Mouse (Mus musculus) MEL (cell line): Measurements from ENCODE around the gene Tmem108. TPM values are rescaled to one million over a fixed set of nuclear protein-coding genes. Genes with fewer than 3 reads are reported as not detected.

Experiments used
- DNase-seq: peaks from one replicate; pipeline ENCODE4 v3.0.0; 2011; ENCODE audit warnings: low read depth, low spot score
- H3K27ac ChIP-seq: 2 replicates; pipeline ENCODE4 v1.5.1; 2012; ENCODE audit warnings: low read depth, mild to moderate bottlenecking, control low read depth, low read length, moderate library complexity; ENCODE audit not compliant: control insufficient read depth
- H3K27me3 ChIP-seq, 2 experiments: fragments of 150-350 bp in 1 of 2; sonication (generic) in 1 of 2; 2 replicates each; pipeline ENCODE4 v1.6.1; 2012; ENCODE audit warnings: low read length in 2 of 2, mild to moderate bottlenecking in 2 of 2, improper control_type of control experiment in 1 of 2, moderate library complexity in 1 of 2; ENCODE audit not compliant: insufficient read depth in 2 of 2, control insufficient read depth in 1 of 2
- H3K36me3 ChIP-seq, 2 experiments: 2 replicates each; pipeline ENCODE4 v1.6.1; 2012 to 2014; ENCODE audit warnings: low read length in 2 of 2, improper control_type of control experiment in 1 of 2, inconsistent platforms in 1 of 2, mild to moderate bottlenecking in 1 of 2; ENCODE audit not compliant: insufficient read depth in 2 of 2, control insufficient read depth in 1 of 2
- H3K4me1 ChIP-seq, 2 experiments: fragments of 150-350 bp in 1 of 2; sonication (generic) in 1 of 2; 2 replicates each; pipeline ENCODE4 v1.6.1; 2012; ENCODE audit warnings: low read length in 2 of 2, improper control_type of control experiment in 1 of 2, mild to moderate bottlenecking in 1 of 2; ENCODE audit not compliant: insufficient read depth in 2 of 2, control insufficient read depth in 1 of 2
- H3K4me3 ChIP-seq, 2 experiments: fragments of 150-350 bp in 1 of 2; sonication (generic) in 1 of 2; 2 replicates each; pipeline ENCODE4 v1.5.1; 2012; ENCODE audit warnings: low read depth in 2 of 2, low read length in 2 of 2, mild to moderate bottlenecking in 2 of 2, moderate library complexity in 2 of 2, control low read depth in 1 of 2, improper control_type of control experiment in 1 of 2; ENCODE audit not compliant: control insufficient read depth in 1 of 2, insufficient read depth in 1 of 2
- H3K79me2 ChIP-seq: 2 replicates; pipeline ENCODE4 v1.6.1; 2012; ENCODE audit warnings: mild to moderate bottlenecking, low read length, moderate library complexity; ENCODE audit not compliant: control insufficient read depth, poor library complexity, insufficient read depth
- H3K9ac ChIP-seq: 2 replicates; pipeline ENCODE4 v1.6.1; 2012; ENCODE audit warnings: low read depth, mild to moderate bottlenecking, control low read depth, low read length, moderate library complexity; ENCODE audit not compliant: control insufficient read depth, poor library complexity, severe bottlenecking
- H3K9me3 ChIP-seq: fragments of 150-350 bp; sonication (generic); replicated peaks from 2 replicates; pipeline ENCODE4 v1.6.1; 2012; ENCODE audit warnings: mild to moderate bottlenecking, low read length, improper control_type of control experiment, moderate library complexity; ENCODE audit not compliant: insufficient read depth
- BHLHE40 ChIP-seq: IDR thresholded peaks from 2 replicates; pipeline ENCODE4 v1.6.1; 2012; ENCODE audit warnings: low read depth, mild to moderate bottlenecking, inconsistent platforms, low read length, improper control_type of control experiment, borderline replicate concordance
- CHD1 ChIP-seq: IDR thresholded peaks from 2 replicates; pipeline ENCODE4 v1.6.1; 2012; ENCODE audit warnings: low read depth, mild to moderate bottlenecking, inconsistent platforms, low read length, improper control_type of control experiment
- CHD2 ChIP-seq: IDR thresholded peaks from 2 replicates; pipeline ENCODE4 v1.6.1; 2011; ENCODE audit warnings: low read length, improper control_type of control experiment
- CTCF ChIP-seq, 3 experiments: IDR thresholded peaks in 2 of 3; conservative IDR thresholded peaks in 1 of 3; 2 replicates each; pipeline ENCODE4 v1.5.1; 2011 to 2012; ENCODE audit warnings: low read length in 3 of 3, low read depth in 2 of 3, mild to moderate bottlenecking in 2 of 3, improper control_type of control experiment in 1 of 3, inconsistent platforms in 1 of 3, mixed read lengths in 1 of 3, moderate library complexity in 1 of 3; ENCODE audit not compliant: control insufficient read depth in 1 of 3, insufficient read depth in 1 of 3, poor library complexity in 1 of 3, severe bottlenecking in 1 of 3
- ELF1 ChIP-seq: IDR thresholded peaks from 2 replicates; pipeline ENCODE4 v1.6.1; 2014; ENCODE audit warnings: low read depth, mild to moderate bottlenecking, inconsistent platforms, low read length, improper control_type of control experiment, moderate library complexity
- ETS1 ChIP-seq: IDR thresholded peaks from 2 replicates; pipeline ENCODE4 v1.6.1; 2012; ENCODE audit warnings: low read depth, mild to moderate bottlenecking, inconsistent platforms, low read length, improper control_type of control experiment, moderate library complexity
- GABPA ChIP-seq: IDR thresholded peaks from 2 replicates; pipeline ENCODE4 v1.6.1; 2012; ENCODE audit warnings: low read depth, mild to moderate bottlenecking, inconsistent platforms, low read length, improper control_type of control experiment, moderate library complexity
- GATA1 ChIP-seq: IDR thresholded peaks from 2 replicates; pipeline ENCODE4 v1.6.1; 2011; ENCODE audit warnings: low read depth, low read length, improper control_type of control experiment
- HCFC1 ChIP-seq: IDR thresholded peaks from 2 replicates; pipeline ENCODE4 v1.6.1; 2012; ENCODE audit warnings: low read depth, mild to moderate bottlenecking, inconsistent platforms, low read length, improper control_type of control experiment, moderate library complexity
- JUND ChIP-seq: IDR thresholded peaks from 2 replicates; pipeline ENCODE4 v1.6.1; 2011; ENCODE audit warnings: low read depth, mild to moderate bottlenecking, improper control_type of control experiment, low read length
- MAFK ChIP-seq: IDR thresholded peaks from 2 replicates; pipeline ENCODE4 v1.6.1; 2011; ENCODE audit warnings: low read depth, mild to moderate bottlenecking, low read length, improper control_type of control experiment, borderline replicate concordance
- MAZ ChIP-seq: IDR thresholded peaks from 2 replicates; pipeline ENCODE4 v1.6.1; 2012; ENCODE audit warnings: low read depth, mild to moderate bottlenecking, inconsistent platforms, low read length, improper control_type of control experiment
- MYB ChIP-seq: IDR thresholded peaks from 2 replicates; pipeline ENCODE4 v1.6.1; 2011; ENCODE audit warnings: mild to moderate bottlenecking, low read depth, low read length, improper control_type of control experiment
- MYC ChIP-seq: IDR thresholded peaks from 2 replicates; pipeline ENCODE4 v1.6.1; 2011; ENCODE audit warnings: low read depth, mild to moderate bottlenecking, low read length, improper control_type of control experiment, moderate library complexity
- NELFE ChIP-seq: IDR thresholded peaks from 2 replicates; pipeline ENCODE4 v1.6.1; 2011; ENCODE audit warnings: low read depth, low read length, improper control_type of control experiment
- NRF1 ChIP-seq: IDR thresholded peaks from 2 replicates; pipeline ENCODE4 v1.6.1; 2014; ENCODE audit warnings: low read depth, mild to moderate bottlenecking, inconsistent platforms, low read length, improper control_type of control experiment, moderate library complexity; ENCODE audit not compliant: poor library complexity, insufficient read depth, severe bottlenecking
- POLR2A ChIP-seq, 2 experiments: IDR thresholded peaks; 2 replicates each; pipeline ENCODE4 v1.6.1; 2011 to 2012; ENCODE audit warnings: low read length in 2 of 2, mild to moderate bottlenecking in 2 of 2, control low read depth in 1 of 2, improper control_type of control experiment in 1 of 2, low read depth in 1 of 2, moderate library complexity in 1 of 2; ENCODE audit not compliant: control insufficient read depth in 1 of 2, insufficient read depth in 1 of 2, poor library complexity in 1 of 2
- POLR2AphosphoS2 ChIP-seq: IDR thresholded peaks from 2 replicates; pipeline ENCODE4 v1.6.1; 2011; ENCODE audit warnings: low read length, improper control_type of control experiment
- POLR2AphosphoS5 ChIP-seq: IDR thresholded peaks from 2 replicates; pipeline ENCODE4 v1.6.1; 2012; ENCODE audit warnings: low read depth, borderline replicate concordance, mild to moderate bottlenecking, inconsistent platforms, low read length, moderate library complexity, mixed read lengths
- RCOR1 ChIP-seq: IDR thresholded peaks from 2 replicates; pipeline ENCODE4 v1.6.1; 2012; ENCODE audit warnings: low read depth, mild to moderate bottlenecking, inconsistent platforms, low read length, improper control_type of control experiment
- SIN3A ChIP-seq: IDR thresholded peaks from 2 replicates; pipeline ENCODE4 v1.6.1; 2012; ENCODE audit warnings: low read length, improper control_type of control experiment, inconsistent platforms
- TBP ChIP-seq: IDR thresholded peaks from 2 replicates; pipeline ENCODE4 v1.8.0; 2011; ENCODE audit warnings: low read depth, low read length, improper control_type of control experiment
- TCF12 ChIP-seq: IDR thresholded peaks from 2 replicates; pipeline ENCODE4 v1.6.1; 2014; ENCODE audit warnings: low read depth, mild to moderate bottlenecking, inconsistent platforms, low read length, improper control_type of control experiment, moderate library complexity
- UBTF ChIP-seq: IDR thresholded peaks from 2 replicates; pipeline ENCODE4 v1.6.1; 2012; ENCODE audit warnings: low read depth, mild to moderate bottlenecking, inconsistent platforms, low read length, improper control_type of control experiment, moderate library complexity, borderline replicate concordance; ENCODE audit not compliant: insufficient read depth
- USF2 ChIP-seq, 2 experiments: IDR thresholded peaks; 2 replicates each; pipeline ENCODE4 v1.6.1; 2011 to 2012; ENCODE audit warnings: improper control_type of control experiment in 2 of 2, low read length in 2 of 2, borderline replicate concordance in 1 of 2, inconsistent platforms in 1 of 2, low read depth in 1 of 2, mild to moderate bottlenecking in 1 of 2; ENCODE audit not compliant: insufficient read depth in 1 of 2
- ZKSCAN1 ChIP-seq: IDR thresholded peaks from 2 replicates; pipeline ENCODE4 v1.6.1; 2012; ENCODE audit warnings: low read depth, mild to moderate bottlenecking, inconsistent platforms, low read length, improper control_type of control experiment, moderate library complexity
- polyA plus RNA-seq, 2 experiments: library from polyadenylated mRNA; stranded (reverse) in 1 of 2; unstranded in 1 of 2; fragments of >175 nt in 1 of 2; fragments of >200 nt in 1 of 2; gene quantifications; 2 replicates each; pipeline versions ENCODE4 v1.2.1 to v1.2.4; 2012; ENCODE audit warnings: low replicate concordance in 2 of 2, low read depth in 1 of 2; ENCODE audit not compliant: insufficient read length in 2 of 2, insufficient read depth in 1 of 2, missing spikeins in 1 of 2
- total RNA-seq: library from RNA; depleted of rRNA; stranded (reverse); fragments of 300-350 nt; gene quantifications from 2 replicates; pipeline ENCODE4 v1.2.3, GENCODE M21; 2012

Gene Tmem108
- total and polyA plus RNA-seq, 3 experiments, result not detected

- Histone ChIP-seq H3K9ac (no peak overlapping the region), H3K27ac (no peak overlapping the region), H3K4me3 (no peak overlapping the region), H3K9me3 (no peaks in the 10 kb centered on the region), H3K4me1 (no peaks in the 10 kb centered on the region), H3K36me3 (no peaks in the 10 kb centered on the region), H3K79me2 (no peaks in the 10 kb centered on the region), H3K27me3 (no peaks in the 10 kb centered on the region)
- TF ChIP-seq NELFE, result no peak
- no peak for TF ChIP-seq TCF12
- no peak for TF ChIP-seq POLR2A (IDR thresholded peaks at IDR 0.05; ENCODE audit: control insufficient read depth in 1 of 2, insufficient read depth in 1 of 2, low read depth in 1 of 2, low read length in 2 of 2, poor library complexity in 1 of 2)
- no peak for TF ChIP-seq GABPA
- TF ChIP-seq CTCF (IDR thresholded peaks at IDR 0.05 in 2 of 3, conservative IDR thresholded peaks at IDR 0.05 in 1 of 3; ENCODE audit: control insufficient read depth in 1 of 3, insufficient read depth in 1 of 3, low read depth in 2 of 3, low read length in 3 of 3, poor library complexity in 1 of 3, severe bottlenecking in 1 of 3), result no peak
- TF ChIP-seq JUND, result no peak
- TF ChIP-seq USF2 (IDR thresholded peaks at IDR 0.05; ENCODE audit: borderline replicate concordance in 1 of 2, insufficient read depth in 1 of 2, low read depth in 1 of 2, low read length in 2 of 2), result no peak
- no peak for TF ChIP-seq ETS1
- no peak for TF ChIP-seq POLR2AphosphoS2
- TF ChIP-seq MYB, result no peak
- no peak for TF ChIP-seq MYC
- TF ChIP-seq POLR2AphosphoS5, result no peak
- TF ChIP-seq MAFK, result no peak
- no peak for TF ChIP-seq GATA1
- TF ChIP-seq BHLHE40, result no peak
- TF ChIP-seq CHD2, result no peak
- DNase-seq, result no peak
Measured at GRCm38 (mm10) chr9:103713230-103713629, 48.4 kb downstream of the Tmem108 start.

- Histone ChIP-seq H3K9me3 (no peaks in the 10 kb centered on the region), H3K36me3 (no peaks in the 10 kb centered on the region), H3K27me3 (no peaks in the 10 kb centered on the region), H3K27ac (no peak overlapping the region), H3K4me1 (no peaks in the 10 kb centered on the region), H3K79me2 (no peaks in the 10 kb centered on the region), H3K4me3 (no peak overlapping the region), H3K9ac (no peak overlapping the region)
- DNase-seq, result no peak
- TF ChIP-seq POLR2A (IDR thresholded peaks at IDR 0.05; ENCODE audit: control insufficient read depth in 1 of 2, insufficient read depth in 1 of 2, low read depth in 1 of 2, low read length in 2 of 2, poor library complexity in 1 of 2), result no peak
- no peak for TF ChIP-seq MYB
- TF ChIP-seq USF2 (IDR thresholded peaks at IDR 0.05; ENCODE audit: borderline replicate concordance in 1 of 2, insufficient read depth in 1 of 2, low read depth in 1 of 2, low read length in 2 of 2), result no peak
- TF ChIP-seq NRF1, result no peak
- no peak for TF ChIP-seq POLR2AphosphoS5
- TF ChIP-seq TBP, result no peak
- TF ChIP-seq MYC, result no peak
- no peak for TF ChIP-seq SIN3A
- no peak for TF ChIP-seq MAZ
- no peak for TF ChIP-seq POLR2AphosphoS2
- TF ChIP-seq ELF1, result no peak
- no peak for TF ChIP-seq UBTF
- TF ChIP-seq RCOR1, result no peak
- TF ChIP-seq ZKSCAN1, result no peak
- TF ChIP-seq TCF12, result no peak
- no peak for TF ChIP-seq HCFC1
- no peak for TF ChIP-seq CHD1
Measured at GRCm38 (mm10) chr9:103712711-103713110, 48.9 kb downstream of the Tmem108 start.
